Mouse (Mus musculus) G1E (cell line): ENCODE results near the gene Krt83.

ENCODE experiments used
- CTCF ChIP-seq: IDR thresholded peaks from 2 replicates; pipeline ENCODE4 v1.5.1; 2012; ENCODE audit warnings: low read depth, low read length, inconsistent platforms, mixed read lengths
- GATA1 ChIP-seq: IDR thresholded peaks from 2 replicates; pipeline ENCODE4 v1.6.1; 2012; ENCODE audit warnings: borderline replicate concordance, low read length, inconsistent platforms, mixed read lengths
- POLR2AphosphoS5 ChIP-seq: IDR thresholded peaks from 2 replicates; pipeline ENCODE4 v1.6.1; 2012; ENCODE audit warnings: low read depth, low read length, inconsistent platforms; ENCODE audit not compliant: insufficient replicate concordance

- TF ChIP-seq CTCF, result no peak
- TF ChIP-seq POLR2AphosphoS5, result no peak
- no peak for TF ChIP-seq GATA1
These were observed 36.0 kb downstream of the Krt83 start for GRCm38 (mm10) chr15:101455292-101455691.
